Mouse (Mus musculus): ENCODE results near the gene Lax1.

Gene Lax1

DNA sequence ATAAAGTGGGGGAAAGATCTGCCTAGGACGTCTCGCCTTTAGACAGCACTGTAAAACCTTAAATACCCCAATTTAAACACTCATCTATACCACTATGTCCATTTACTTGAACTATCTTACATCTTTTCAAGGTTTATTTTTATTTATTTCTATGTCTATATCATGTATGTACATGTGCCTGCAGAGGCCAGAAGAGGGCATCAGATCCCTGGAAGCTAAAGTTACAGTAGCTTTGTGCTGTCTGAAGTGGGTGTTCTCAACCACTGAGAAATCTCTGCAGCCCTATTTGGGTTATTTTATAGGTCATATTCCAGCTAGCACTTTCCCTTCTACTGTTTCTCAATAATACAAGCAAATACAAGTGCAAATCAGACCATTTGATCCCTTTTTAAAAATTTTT is 57.7 kb downstream of the Lax1 start:
- DNase-seq (ENCODE audit: low spot score in 2 of 2), result no peak

Data from frontal cortex, postnatal 14 days (tissue).